Mouse (Mus musculus): Measurements from ENCODE around the gene Rhobtb3. TPM values are rescaled to one million over a fixed set of nuclear protein-coding genes. Genes with fewer than 3 reads are reported as not detected.
A peak's percentile ranks its signal among the peaks of the same experiment; 100 is the strongest.
"Not testable (repeated sequence)": the region's sequence is repeated elsewhere in the genome, so short reads cannot be mapped to it uniquely, and the experiment has no call there.

Rhobtb3 gene
- polyA plus RNA-seq, 1 experiment from 2014 or later = 43.0 TPM

DNA sequence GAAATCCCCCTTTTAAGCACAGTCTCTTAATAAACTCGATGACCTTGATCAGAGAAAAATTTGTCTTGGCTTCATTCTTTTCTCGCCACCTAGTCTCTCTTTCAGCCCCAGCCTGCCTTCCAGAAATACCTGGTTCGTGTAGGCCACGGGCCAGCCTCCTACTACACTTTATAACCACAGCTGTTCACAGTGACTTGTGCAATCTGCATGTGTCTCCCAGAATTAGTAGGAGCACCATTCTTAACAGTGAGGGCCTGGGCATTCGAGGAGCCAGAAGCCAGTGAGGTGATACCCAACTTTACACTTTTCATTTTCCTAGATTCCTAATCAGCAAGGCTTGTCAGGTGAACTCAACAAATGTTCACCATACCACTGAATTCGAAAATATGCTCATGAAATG lies 67.1 kb downstream of the Rhobtb3 start:
- DNase-seq (ENCODE audit: low spot score) = no peak
- WGBS = 83% methylated on average over 6 of the region's 6 CpGs
- Histone ChIP-seq H3K36me3 (ENCODE audit: control insufficient read depth, insufficient read depth, low read length) (peaks cover 49% of the 10 kb centered on the region), H3K27ac (ENCODE audit: low read depth) (no peak overlapping the region), H3K4me2 (ENCODE audit: low read length) (no peak overlapping the region), H3K9ac (ENCODE audit: low read length) (no peak overlapping the region), H3K27me3 (replicated peaks; ENCODE audit: control insufficient read depth, insufficient read depth, low read length) (no peaks in the 10 kb centered on the region), H3K9me3 (ENCODE audit: control insufficient read depth, low read length) (no peaks in the 10 kb centered on the region), H3K4me1 (replicated peaks; ENCODE audit: control insufficient read depth, insufficient read depth, low read length) (no peaks in the 10 kb centered on the region), H3K4me3 (ENCODE audit: low read depth, low read length) (no peak overlapping the region)
- ATAC-seq (replicated peaks; ENCODE audit: low FRiP score, low TSS enrichment, low read depth) = no peak

DNA sequence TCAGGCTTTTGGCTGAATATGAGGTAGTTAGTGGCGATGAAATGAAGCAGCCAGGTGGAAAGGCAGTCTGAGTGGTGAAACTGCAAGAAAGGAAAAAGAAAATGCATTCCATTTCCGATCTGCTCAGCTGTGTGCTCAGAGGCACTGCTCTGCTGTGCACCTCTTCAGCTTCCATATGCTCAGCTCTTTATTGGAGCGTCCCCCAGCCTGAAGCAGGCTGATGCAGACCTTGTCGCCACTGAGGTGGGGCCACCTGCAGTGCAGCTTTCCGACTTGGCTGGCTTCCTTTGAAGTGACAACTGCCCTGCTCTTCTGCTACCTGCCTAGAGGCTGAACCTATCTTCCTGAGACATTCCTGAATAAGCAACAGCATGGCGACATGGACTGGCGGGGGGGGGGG lies 67.5 kb downstream of the Rhobtb3 start:
- not testable (repeated sequence) for H3K27me3 ChIP-seq (replicated peaks; ENCODE audit: control insufficient read depth, insufficient read depth, low read length); H3K27ac ChIP-seq (ENCODE audit: low read depth); H3K9me3 ChIP-seq (ENCODE audit: control insufficient read depth, low read length); H3K9ac ChIP-seq (ENCODE audit: low read length); H3K4me2 ChIP-seq (ENCODE audit: low read length); ATAC-seq (replicated peaks; ENCODE audit: low FRiP score, low TSS enrichment, low read depth); DNase-seq (ENCODE audit: low spot score); H3K4me3 ChIP-seq (ENCODE audit: low read depth, low read length); H3K4me1 ChIP-seq (replicated peaks; ENCODE audit: control insufficient read depth, insufficient read depth, low read length)
- 75% methylated on average over 7 of the region's 7 CpGs for WGBS
- H3K36me3 ChIP-seq (ENCODE audit: control insufficient read depth, insufficient read depth, low read length) = peaks cover 53% of the 10 kb centered on the region

DNA sequence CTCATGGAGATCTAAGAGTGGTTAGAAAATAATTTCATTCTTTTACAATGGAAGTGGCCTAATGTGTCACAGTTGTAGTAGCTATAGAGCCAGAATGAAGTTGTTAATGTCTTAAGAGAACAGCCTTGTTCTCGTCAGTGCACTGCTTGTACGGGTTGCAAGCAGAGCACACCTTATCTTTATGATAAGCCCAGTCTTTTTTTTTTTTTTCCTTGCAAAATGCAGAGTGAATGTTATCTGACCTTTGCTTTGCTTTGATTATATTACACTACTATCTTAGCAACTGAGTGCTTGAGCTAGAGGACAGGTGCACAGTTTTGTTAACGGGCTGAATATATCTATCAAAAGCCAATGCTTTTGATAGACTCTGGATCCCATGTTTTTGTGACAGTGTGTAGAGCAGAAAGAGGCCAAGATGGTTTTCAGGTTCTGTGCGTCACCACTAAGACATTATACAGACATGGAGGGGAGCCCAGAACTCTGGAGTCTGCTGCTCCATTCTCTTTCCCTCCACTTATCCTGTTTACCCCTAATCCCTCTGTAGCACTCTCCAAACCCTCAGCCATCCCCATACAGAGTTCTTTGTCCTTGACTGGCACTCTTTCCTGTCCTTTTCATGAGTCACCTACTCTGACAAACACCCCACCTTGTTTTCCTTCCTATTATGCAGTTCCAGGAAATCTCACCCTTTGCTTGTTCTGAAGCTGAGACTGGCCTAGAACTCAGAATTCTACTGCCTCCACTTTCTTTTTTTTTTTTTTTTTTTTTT lies 68.9 kb downstream of the Rhobtb3 start:
- H3K9me3 ChIP-seq (ENCODE audit: control insufficient read depth, low read length) = no peaks in the 10 kb centered on the region
- no peak for DNase-seq (ENCODE audit: low spot score)
- peaks cover 61% of the 10 kb centered on the region for H3K36me3 ChIP-seq (ENCODE audit: control insufficient read depth, insufficient read depth, low read length)
- H3K4me1 ChIP-seq (replicated peaks; ENCODE audit: control insufficient read depth, insufficient read depth, low read length) = no peaks in the 10 kb centered on the region
- no peak overlapping the region for H3K4me2 ChIP-seq (ENCODE audit: low read length)
- peak; percentile 57 for ATAC-seq (replicated peaks; ENCODE audit: low FRiP score, low TSS enrichment, low read depth)
- H3K27ac ChIP-seq (ENCODE audit: low read depth) = no peak overlapping the region
- H3K9ac ChIP-seq (ENCODE audit: low read length) = no peak overlapping the region
- H3K4me3 ChIP-seq (ENCODE audit: low read depth, low read length) = no peak overlapping the region
- 67% methylated on average over 4 of the region's 4 CpGs for WGBS
- H3K27me3 ChIP-seq (replicated peaks; ENCODE audit: control insufficient read depth, insufficient read depth, low read length) = no peaks in the 10 kb centered on the region

DNA sequence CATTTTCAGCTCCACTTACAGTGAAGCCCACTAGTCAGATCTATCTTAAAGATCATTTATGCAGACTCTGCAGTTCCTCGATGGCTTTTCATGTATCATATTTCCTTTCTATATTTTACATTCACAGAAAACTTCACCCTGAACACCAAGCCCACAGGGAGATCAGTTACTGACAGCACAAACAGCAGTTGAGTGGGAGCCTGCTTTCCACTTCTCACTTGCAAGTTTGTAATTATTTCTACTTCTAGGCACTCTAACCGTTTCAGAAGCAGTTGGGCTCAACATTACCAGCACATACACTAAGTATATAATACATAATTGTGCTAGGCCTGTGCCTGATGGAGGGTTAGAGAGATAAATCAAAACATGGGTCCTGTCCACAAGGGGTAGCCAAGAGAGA lies 75.8 kb downstream of the Rhobtb3 start:
- no peak overlapping the region for H3K4me2 ChIP-seq (ENCODE audit: low read length)
- H3K4me1 ChIP-seq (replicated peaks; ENCODE audit: control insufficient read depth, insufficient read depth, low read length) = no peaks in the 10 kb centered on the region
- H3K36me3 ChIP-seq (ENCODE audit: control insufficient read depth, insufficient read depth, low read length) = peaks cover 47% of the 10 kb centered on the region
- H3K9ac ChIP-seq (ENCODE audit: low read length) = no peak overlapping the region
- H3K27me3 ChIP-seq (replicated peaks; ENCODE audit: control insufficient read depth, insufficient read depth, low read length) = no peaks in the 10 kb centered on the region
- no peak overlapping the region for H3K4me3 ChIP-seq (ENCODE audit: low read depth, low read length)
- H3K9me3 ChIP-seq (ENCODE audit: control insufficient read depth, low read length) = no peaks in the 10 kb centered on the region
- 96% methylated on average over 2 of the region's 2 CpGs for WGBS
- ATAC-seq (replicated peaks; ENCODE audit: low FRiP score, low TSS enrichment, low read depth) (no peak), DNase-seq (ENCODE audit: low spot score) (no peak)
- H3K27ac ChIP-seq (ENCODE audit: low read depth) = no peak overlapping the region

DNA sequence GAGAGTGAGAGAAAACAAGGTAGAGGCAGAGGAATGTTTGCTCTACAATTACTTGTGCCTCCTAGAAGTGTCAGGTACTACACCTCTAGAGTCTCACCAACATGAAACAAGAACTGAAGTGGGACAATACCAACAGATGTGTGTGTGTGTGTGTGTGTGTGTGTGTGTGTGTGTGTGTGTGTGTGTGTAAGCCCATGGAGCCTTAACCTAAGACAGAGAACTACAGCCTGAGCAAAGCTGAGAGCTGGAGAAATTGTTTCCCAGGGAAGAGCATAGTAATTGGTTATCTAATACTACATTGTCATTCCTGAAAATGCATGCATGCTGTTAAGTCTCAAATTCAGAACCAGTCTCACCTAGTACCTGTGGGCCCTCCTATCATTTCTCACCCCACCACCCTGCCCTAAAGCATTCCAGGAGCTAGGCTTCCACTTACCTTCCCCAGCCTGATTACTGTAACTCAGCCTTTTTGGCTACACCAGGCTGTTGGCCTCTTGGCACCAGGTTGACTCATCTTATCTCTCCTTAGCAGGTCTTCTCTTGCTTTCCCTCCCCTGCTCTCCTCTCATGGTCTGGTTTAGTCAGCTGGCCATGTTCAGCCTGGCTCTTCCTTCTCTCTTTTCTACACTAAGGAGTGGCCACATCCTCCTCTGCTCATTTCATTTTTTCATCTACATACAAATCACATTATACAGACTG lies 78.1 kb downstream of the Rhobtb3 start:
- ATAC-seq (replicated peaks; ENCODE audit: low FRiP score, low TSS enrichment, low read depth) = 0 out of 2 replicates have a peak, but pooled peaks have one; percentile 43
- no peak for DNase-seq (ENCODE audit: low spot score)
- H3K27ac ChIP-seq (ENCODE audit: low read depth) = no peak overlapping the region
- H3K4me1 ChIP-seq (replicated peaks; ENCODE audit: control insufficient read depth, insufficient read depth, low read length) = no peaks in the 10 kb centered on the region
- H3K27me3 ChIP-seq (replicated peaks; ENCODE audit: control insufficient read depth, insufficient read depth, low read length) = no peaks in the 10 kb centered on the region
- H3K4me3 ChIP-seq (ENCODE audit: low read depth, low read length) = no peak overlapping the region
- no peak overlapping the region for H3K9ac ChIP-seq (ENCODE audit: low read length)
- no peaks in the 10 kb centered on the region for H3K9me3 ChIP-seq (ENCODE audit: control insufficient read depth, low read length)
- no peak overlapping the region for H3K4me2 ChIP-seq (ENCODE audit: low read length)
- H3K36me3 ChIP-seq (ENCODE audit: control insufficient read depth, insufficient read depth, low read length) = peaks cover 25% of the 10 kb centered on the region

DNA sequence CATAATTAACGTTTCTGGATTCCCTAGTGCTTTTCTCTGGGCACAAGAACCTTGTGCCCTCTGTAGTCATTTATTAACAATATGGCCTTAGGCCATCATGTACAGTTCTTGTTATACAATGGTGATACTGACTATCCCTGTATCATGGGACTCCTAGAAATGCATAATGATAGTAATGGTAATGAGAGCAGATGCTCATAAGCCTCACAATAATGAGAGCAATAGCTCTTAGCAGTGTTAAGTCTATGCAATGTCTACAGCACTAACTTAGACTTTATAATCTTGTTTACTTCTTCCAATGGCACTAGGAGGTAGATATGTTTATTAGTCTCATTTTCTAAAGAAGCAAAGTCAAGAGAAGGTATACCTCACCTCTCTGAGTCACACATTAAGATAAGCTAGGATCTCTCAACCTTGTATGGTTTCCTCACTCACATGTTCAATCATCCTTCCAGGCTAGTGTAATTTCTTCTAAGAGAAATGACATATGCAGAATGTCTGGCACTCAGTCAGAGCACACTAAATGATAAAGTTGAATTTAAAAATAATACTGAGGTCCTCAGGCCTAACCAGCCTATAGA lies 84.4 kb downstream of the Rhobtb3 start:
- no peaks in the 10 kb centered on the region for H3K9me3 ChIP-seq (ENCODE audit: control insufficient read depth, low read length)
- WGBS = 77% methylated on average over 1 of the region's 1 CpGs
- no peak overlapping the region for H3K9ac ChIP-seq (ENCODE audit: low read length)
- no peak overlapping the region for H3K4me3 ChIP-seq (ENCODE audit: low read depth, low read length)
- H3K4me2 ChIP-seq (ENCODE audit: low read length) = no peak overlapping the region
- H3K36me3 ChIP-seq (ENCODE audit: control insufficient read depth, insufficient read depth, low read length) = no peaks in the 10 kb centered on the region
- ATAC-seq (replicated peaks; ENCODE audit: low FRiP score, low TSS enrichment, low read depth) (no peak), DNase-seq (ENCODE audit: low spot score) (no peak)
- H3K27ac ChIP-seq (ENCODE audit: low read depth) = no peak overlapping the region
- H3K27me3 ChIP-seq (replicated peaks; ENCODE audit: control insufficient read depth, insufficient read depth, low read length) = no peaks in the 10 kb centered on the region
- H3K4me1 ChIP-seq (replicated peaks; ENCODE audit: control insufficient read depth, insufficient read depth, low read length) = no peaks in the 10 kb centered on the region

DNA sequence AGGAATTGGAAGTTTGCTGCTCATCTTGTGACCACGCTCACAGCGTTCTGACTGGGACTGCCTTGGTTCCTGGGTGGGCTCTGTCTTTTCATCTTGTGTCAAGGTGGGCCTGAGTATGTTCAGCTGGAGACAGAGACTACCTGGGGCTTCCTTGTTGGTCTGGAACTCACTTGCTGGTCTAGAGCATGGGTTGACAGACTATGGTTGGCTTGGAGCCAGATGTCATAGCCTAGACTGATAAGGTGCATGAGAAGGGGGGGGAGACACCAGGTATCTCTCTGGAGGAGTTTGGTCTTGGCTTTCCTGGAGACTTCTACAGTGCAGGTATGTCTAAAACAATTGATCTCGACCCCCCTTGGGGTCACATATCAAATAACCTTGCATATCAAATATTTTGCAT lies 90.6 kb downstream of the Rhobtb3 start:
- no peaks in the 10 kb centered on the region for H3K9me3 ChIP-seq (ENCODE audit: control insufficient read depth, low read length)
- no peak overlapping the region for H3K4me3 ChIP-seq (ENCODE audit: low read depth, low read length)
- 92% methylated on average over 3 of the region's 3 CpGs for WGBS
- no peak overlapping the region for H3K27ac ChIP-seq (ENCODE audit: low read depth)
- H3K36me3 ChIP-seq (ENCODE audit: control insufficient read depth, insufficient read depth, low read length) = 0 out of 2 replicates have a peak, but pooled peaks cover 3% of the 10 kb centered on the region
- ATAC-seq (replicated peaks; ENCODE audit: low FRiP score, low TSS enrichment, low read depth) = no peak
- H3K4me1 ChIP-seq (replicated peaks; ENCODE audit: control insufficient read depth, insufficient read depth, low read length) = no peaks in the 10 kb centered on the region
- H3K4me2 ChIP-seq (ENCODE audit: low read length) = no peak overlapping the region
- DNase-seq (ENCODE audit: low spot score) = no peak
- no peaks in the 10 kb centered on the region for H3K27me3 ChIP-seq (replicated peaks; ENCODE audit: control insufficient read depth, insufficient read depth, low read length)
- H3K9ac ChIP-seq (ENCODE audit: low read length) = no peak overlapping the region

DNA sequence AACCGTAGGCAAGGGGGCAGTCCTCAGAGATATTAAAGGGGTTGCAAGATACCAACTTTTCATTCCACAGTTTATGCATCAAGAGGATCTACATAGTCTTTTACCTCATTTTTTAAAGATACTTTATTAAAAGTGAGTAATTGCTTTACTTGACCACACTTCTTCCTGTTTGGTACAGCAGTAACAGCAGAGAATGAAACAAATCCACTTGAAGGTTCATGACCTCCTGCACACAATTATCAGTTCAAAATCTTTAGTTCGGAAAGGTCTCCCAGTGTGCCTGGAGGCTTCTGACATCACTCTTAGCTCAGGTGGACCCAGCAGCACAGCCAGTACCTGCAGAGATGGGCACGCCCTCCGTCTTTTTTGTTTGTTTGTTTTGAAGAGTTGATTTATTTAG lies 91.7 kb downstream of the Rhobtb3 start:
- Histone ChIP-seq H3K4me2 (ENCODE audit: low read length) (no peak overlapping the region), H3K9me3 (ENCODE audit: control insufficient read depth, low read length) (no peaks in the 10 kb centered on the region), H3K4me3 (ENCODE audit: low read depth, low read length) (no peak overlapping the region), H3K27ac (ENCODE audit: low read depth) (no peak overlapping the region), H3K4me1 (replicated peaks; ENCODE audit: control insufficient read depth, insufficient read depth, low read length) (no peaks in the 10 kb centered on the region), H3K36me3 (ENCODE audit: control insufficient read depth, insufficient read depth, low read length) (peaks cover 3% of the 10 kb centered on the region; the same call in 1 of the 2 replicates), H3K9ac (ENCODE audit: low read length) (no peak overlapping the region), H3K27me3 (replicated peaks; ENCODE audit: control insufficient read depth, insufficient read depth, low read length) (no peaks in the 10 kb centered on the region)
- WGBS = 86% methylated on average over 4 of the region's 4 CpGs
- DNase-seq (ENCODE audit: low spot score) (no peak), ATAC-seq (replicated peaks; ENCODE audit: low FRiP score, low TSS enrichment, low read depth) (no peak)

Data from intestine, embryonic 14.5 days (tissue).